Mouse (Mus musculus) kidney, adult 2 months (tissue): ENCODE results near the gene Xylt1.

Experiments
- CTCF ChIP-seq: fragments of 200-500 bp; conservative IDR thresholded peaks from 2 replicates; pipeline ENCODE4 v1.5.1; 2011; ENCODE audit warnings: low read depth, mild to moderate bottlenecking, control low read depth, low read length, moderate library complexity, mixed read lengths; ENCODE audit not compliant: insufficient read depth, insufficient read length
- POLR2A ChIP-seq: fragments of 200-500 bp; IDR thresholded peaks from one replicate; pipeline ENCODE4 v1.6.1; 2011; ENCODE audit warnings: low read depth, low read length, control low read depth

GRCm38 (mm10) chr7:117525678-117526077 is 144.9 kb downstream of the Xylt1 start:
- TF ChIP-seq CTCF (no peak), POLR2A (no peak)
